ENCODE assay signal across 15 mouse cellular contexts in the genomic region with DNA sequence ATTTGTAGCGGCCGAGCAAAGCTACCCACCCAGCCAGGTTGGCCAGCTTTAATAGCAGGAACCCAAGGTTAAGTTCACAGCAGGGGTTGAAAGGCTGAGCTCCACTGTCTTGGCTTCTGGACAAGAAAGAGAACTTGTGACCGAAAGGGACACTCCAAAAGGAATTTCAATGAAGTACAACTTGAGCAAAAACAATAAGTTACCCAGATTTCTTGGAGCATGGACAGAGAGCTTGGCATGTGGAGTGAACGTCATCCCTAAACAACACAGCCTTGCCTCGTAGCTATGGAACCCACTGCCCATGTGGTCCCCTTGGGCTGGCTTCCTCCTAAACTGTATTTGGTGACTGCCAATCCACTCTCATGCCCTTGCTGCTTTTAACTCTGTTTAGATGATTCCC.
DNase-seq lines count a peak whose midpoint lies in the region; ATAC-seq lines count a peak whose summit lies in the region.
"Had no signal": no experiment of that assay in that cellular context is flagged by ENCODE, and none has a peak within 500 bp of the region (broad histone marks: within the 10 kb centered on the region; RNA-seq: fewer than 3 reads in every experiment).

No protein-coding gene starts in this region.

- ATAC-seq in cerebellum, adult (ENCODE audit: insufficient number of reproducible peaks, low FRiP score, low TSS enrichment), result no peak; the same call in 1 of the 2 replicates
- no peak for ATAC-seq in kidney, embryonic 15.5 days (replicated peaks; ENCODE audit: low FRiP score)
- peak; percentile 68; the same call in 1 of the 2 replicates for ATAC-seq in neural tube, embryonic 14.5 days (ENCODE audit: low read depth)

- no peak overlapping the region for H3K4me3 ChIP-seq in kidney, embryonic 15.5 days (replicated peaks)
- H3K4me3 ChIP-seq in neural tube, embryonic 14.5 days (ENCODE audit: low read depth, low read length), result no peak overlapping the region
- H3K4me3 ChIP-seq: heart, embryonic 15.5 days; limb, embryonic 15.5 days; megakaryocyte, embryonic 14.5 days had no signal

- no peak overlapping the region for H3K9ac ChIP-seq in kidney, embryonic 15.5 days
- H3K9ac ChIP-seq in neural tube, embryonic 14.5 days (replicated peaks; ENCODE audit: low read depth, low read length), result no peak overlapping the region
- H3K9ac ChIP-seq: heart, embryonic 15.5 days; limb, embryonic 15.5 days; lung, embryonic 14.5 days had no signal

- no peaks in the 10 kb centered on the region for H3K36me3 ChIP-seq in kidney, embryonic 15.5 days
- no peaks in the 10 kb centered on the region for H3K36me3 ChIP-seq in neural tube, embryonic 14.5 days (ENCODE audit: control insufficient read depth, insufficient read depth, low read length)
- H3K36me3 ChIP-seq: heart, embryonic 15.5 days; limb, embryonic 15.5 days had no signal

- DNase-seq in cerebellum, adult 9-11 months, result peak; percentile 39
- DNase-seq in kidney, adult 8-10 months, result peak; percentile 25 to 36
- DNase-seq in neural tube, embryonic 10.5 days (ENCODE audit: extremely low spot score, low spot score), result no peak
- DNase-seq in left cerebral cortex, postnatal 4 days, result peak; percentile 37
- no peak for DNase-seq in lung, postnatal 36 days
- DNase-seq: adrenal gland, postnatal 14 days; gastrocnemius, postnatal 36 days; lung, embryonic 14.5 days; thymus, adult 18-20 months had no signal

- H3K9me3 ChIP-seq in kidney, embryonic 15.5 days (replicated peaks), result no peaks in the 10 kb centered on the region
- no peaks in the 10 kb centered on the region for H3K9me3 ChIP-seq in neural tube, embryonic 14.5 days (ENCODE audit: control insufficient read depth, low read length)
- H3K9me3 ChIP-seq: heart, embryonic 15.5 days; limb, embryonic 15.5 days; megakaryocyte, embryonic 14.5 days had no signal

- intact Hi-C loops in left cerebral cortex, postnatal 4 days (cut with DNase I), result no loop called here

- H3K27ac ChIP-seq in kidney, embryonic 15.5 days, result no peak overlapping the region
- H3K27ac ChIP-seq in neural tube, embryonic 14.5 days (ENCODE audit: low read depth, low read length), result no peak overlapping the region
- H3K27ac ChIP-seq: heart, embryonic 15.5 days; limb, embryonic 15.5 days had no signal

- H3K4me2 ChIP-seq in kidney, embryonic 15.5 days, result no peak overlapping the region
- no peak overlapping the region for H3K4me2 ChIP-seq in neural tube, embryonic 14.5 days (ENCODE audit: low read depth, low read length)
- H3K4me2 ChIP-seq: heart, embryonic 15.5 days; limb, embryonic 15.5 days; lung, embryonic 14.5 days had no signal

- 68% methylated on average over 5 of the region's 5 CpGs for WGBS in kidney, embryonic 15.5 days
- 68% methylated on average over 5 of the region's 5 CpGs for WGBS in neural tube, embryonic 14.5 days

- no peaks in the 10 kb centered on the region for H3K27me3 ChIP-seq in kidney, embryonic 15.5 days
- no peaks in the 10 kb centered on the region for H3K27me3 ChIP-seq in neural tube, embryonic 14.5 days (ENCODE audit: control insufficient read depth, insufficient read depth, low read length)
- H3K27me3 ChIP-seq: heart, embryonic 15.5 days; limb, embryonic 15.5 days; megakaryocyte, embryonic 14.5 days had no signal

- 0 out of 2 replicates have a peak, but pooled peaks cover under 1% of the 10 kb centered on the region for H3K4me1 ChIP-seq in kidney, embryonic 15.5 days
- no peaks in the 10 kb centered on the region for H3K4me1 ChIP-seq in neural tube, embryonic 14.5 days (ENCODE audit: control insufficient read depth, insufficient read depth, low read length)
- H3K4me1 ChIP-seq: heart, embryonic 15.5 days; limb, embryonic 15.5 days had no signal

Comparison
In these comparisons a context has a peak if more than half of its experiments do, and no peak if none do; other contexts are left out.
1. DNase-seq: peak in cerebellum, adult 9-11 months (single experiment), kidney, adult 8-10 months (2 of 2) and left cerebral cortex, postnatal 4 days (single experiment); none in neural tube, embryonic 10.5 days (single experiment) and lung, postnatal 36 days (single experiment).